Mouse (Mus musculus) thymus, postnatal 36 days (tissue): Measurements from ENCODE around the gene Olfr1061.
"Not testable (repeated sequence)": the region's sequence is repeated elsewhere in the genome, so short reads cannot be mapped to it uniquely, and the experiment has no call there.

Experiments used
- DNase-seq, 2 experiments: peaks; one replicate each; pipeline ENCODE4 v3.0.0; 2022; ENCODE audit warnings: mixed read lengths in 2 of 2

Gene Olfr1061

GRCm38 (mm10) chr2:86413950-86414349 is at the start of gene Olfr1061:
Gene Olfr1061 (minus strand): TSS chr2:86414050.
- no peak for DNase-seq

DNA sequence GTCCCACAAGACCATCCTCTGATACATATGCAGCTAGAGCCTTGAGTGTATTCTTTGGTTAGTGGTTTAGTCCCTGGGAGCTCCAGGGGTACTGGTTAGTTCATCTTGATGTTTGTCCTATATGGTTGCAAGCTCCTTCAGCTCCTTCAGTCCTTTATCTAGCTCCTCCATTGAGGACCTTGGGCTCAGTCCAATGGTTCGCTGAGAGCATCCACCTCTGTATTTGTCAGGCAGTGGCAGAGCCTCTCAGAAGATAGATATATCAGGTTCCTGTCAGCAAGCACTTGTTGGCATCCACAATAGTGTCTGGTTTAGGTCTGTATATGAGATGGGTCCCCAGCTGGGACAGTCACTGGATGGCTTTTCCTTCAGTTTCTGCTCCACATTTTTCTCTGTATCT is 46.6 kb upstream of the Olfr1061 start:
- no peak for DNase-seq

DNA sequence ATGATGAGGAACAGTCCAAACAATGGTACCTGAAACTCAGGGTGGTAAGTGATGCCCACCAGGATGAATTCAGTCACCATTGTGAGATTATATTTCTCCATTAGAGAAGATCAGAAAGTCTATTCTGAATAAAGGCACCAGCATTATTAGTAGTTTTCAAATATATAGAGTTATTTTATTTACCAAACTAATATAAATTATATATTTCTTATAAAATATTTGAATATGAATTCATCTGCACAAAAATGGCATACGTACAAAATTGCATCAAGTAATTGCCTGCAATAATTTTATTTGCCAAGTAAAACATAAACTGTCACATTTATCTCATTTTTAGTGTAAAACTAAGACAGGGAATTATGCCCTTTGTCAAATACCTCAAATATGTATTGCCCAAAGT is 42.3 kb upstream of the Olfr1061 start, which contains the start of gene Olfr1066:
Gene Olfr1066, minus strand, starts transcription at position 101 of the 400 bp plus-strand sequence.
- DNase-seq: no peak

- not testable (repeated sequence) for DNase-seq
Observed at GRCm38 (mm10) chr2:86450491-86450890, 36.6 kb upstream of the Olfr1061 start, which contains the start of gene Olfr1065. Gene Olfr1065 (minus strand): TSS chr2:86450591.

GRCm38 (mm10) chr2:86442101-86442500 is 28.3 kb upstream of the Olfr1061 start:
- DNase-seq: not testable (repeated sequence)

GRCm38 (mm10) chr2:86428511-86428910 is 14.7 kb upstream of the Olfr1061 start:
- DNase-seq: peak in 1 of 2 experiments; percentile 8

- DNase-seq: not testable (repeated sequence)
Observed at GRCm38 (mm10) chr2:86426649-86427048, 12.8 kb upstream of the Olfr1061 start, which contains the start of gene Olfr1062. Gene Olfr1062 (minus strand): TSS chr2:86426749.

- DNase-seq: no peak
Observed at GRCm38 (mm10) chr2:86395114-86395513, 18.7 kb downstream of the Olfr1061 start.

- not testable (repeated sequence) for DNase-seq
Observed at GRCm38 (mm10) chr2:86388461-86388860, 25.4 kb downstream of the Olfr1061 start, which contains the start of gene Olfr1058. Gene Olfr1058 (minus strand): TSS chr2:86388561.

DNA sequence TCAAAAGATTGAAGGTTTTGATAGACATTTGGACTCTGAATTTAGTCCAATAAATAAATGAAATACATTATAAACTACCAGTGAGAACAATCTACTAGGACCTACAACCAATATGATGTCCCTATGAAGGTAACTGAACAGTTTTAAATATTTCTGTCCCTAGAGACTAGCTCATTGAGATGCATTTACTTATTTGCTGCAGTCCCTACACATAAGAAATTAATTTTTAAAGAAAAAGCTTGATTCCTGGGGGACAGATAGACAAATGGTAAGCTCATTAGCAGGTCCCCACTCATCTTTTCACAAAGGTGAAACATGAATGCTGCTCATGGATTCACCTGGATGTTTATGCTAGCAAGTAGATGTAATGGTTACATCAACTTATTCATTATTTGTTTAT is 35.6 kb downstream of the Olfr1061 start, which contains the start of gene Olfr1057:
Gene Olfr1057, minus strand, starts transcription at position 101 of the 400 bp plus-strand sequence.
- DNase-seq: no peak

GRCm38 (mm10) chr2:86366342-86366741 is 47.5 kb downstream of the Olfr1061 start:
- DNase-seq: not testable (repeated sequence)
